In genomic region chr7:44495086-44495485, GRCm38 (mm10) we compare ENCODE assay signal across 7 mouse cellular contexts. TPM values are rescaled to one million over a fixed set of nuclear protein-coding genes. Genes with fewer than 3 reads are reported as not detected.
A peak's percentile ranks its signal among the peaks of the same experiment; 100 is the strongest.
DNase-seq lines count a peak whose midpoint lies in the region; ATAC-seq and TF ChIP-seq lines count a peak whose summit lies in the region.

No protein-coding gene starts in this region.

- H3K36me3 ChIP-seq in lung, embryonic 15.5 days = peaks cover 23% of the 10 kb centered on the region
- H3K36me3 ChIP-seq in limb, embryonic 10.5 days = peaks cover 45% of the 10 kb centered on the region
- H3K36me3 ChIP-seq in stomach, embryonic 14.5 days (ENCODE audit: control insufficient read depth, insufficient read depth, low read length) = peaks cover 30% of the 10 kb centered on the region

- H3K4me2 ChIP-seq in lung, embryonic 15.5 days = peak overlapping the region; percentile 82
- H3K4me2 ChIP-seq in stomach, embryonic 14.5 days (replicated peaks; ENCODE audit: low read depth, low read length) = peak overlapping the region; percentile 56; the same call in 1 of the 2 replicates

- no peak overlapping the region for H3K27ac ChIP-seq in lung, embryonic 15.5 days
- H3K27ac ChIP-seq in embryonic fibroblast, embryonic 13.5 days (ENCODE audit: insufficient read depth, low read length) = no peak overlapping the region
- H3K27ac ChIP-seq in limb, embryonic 10.5 days = no peak overlapping the region
- H3K27ac ChIP-seq in stomach, embryonic 14.5 days (ENCODE audit: low read length) = no peak overlapping the region

- 70% methylated on average over 7 of the region's 7 CpGs for WGBS in lung, embryonic 15.5 days
- WGBS in limb, embryonic 10.5 days = 89% methylated on average over 7 of the region's 7 CpGs
- 83% methylated on average over 7 of the region's 7 CpGs for WGBS in stomach, embryonic 14.5 days

- no peak for DNase-seq in lung, postnatal 4 days
- DNase-seq in limb, embryonic 10.5 days (ENCODE audit: low spot score) = no peak
- DNase-seq in left cerebral cortex, adult 11 months (ENCODE audit: low spot score) = no peak
- DNase-seq in lung, postnatal 25 days (ENCODE audit: low spot score) = no peak

- peak overlapping the region; percentile 71; the same call in 1 of the 2 replicates for H3K4me3 ChIP-seq in lung, embryonic 15.5 days
- peak overlapping the region; percentile 59 for H3K4me3 ChIP-seq in embryonic fibroblast, embryonic 13.5 days (ENCODE audit: insufficient read depth, low read length)
- peak overlapping the region; percentile 79 for H3K4me3 ChIP-seq in limb, embryonic 10.5 days
- H3K4me3 ChIP-seq in stomach, embryonic 14.5 days (ENCODE audit: low read depth, low read length) = peak overlapping the region; percentile 56; the same call in 1 of the 2 replicates

- no peak overlapping the region for H3K9ac ChIP-seq in lung, embryonic 15.5 days
- no peak overlapping the region for H3K9ac ChIP-seq in stomach, embryonic 14.5 days (replicated peaks; ENCODE audit: low read depth, low read length)

- no peak for ATAC-seq in lung, embryonic 15.5 days (ENCODE audit: borderline replicate concordance, extremely low read depth, low FRiP score, low TSS enrichment)
- no peak for ATAC-seq in stomach, embryonic 14.5 days (ENCODE audit: insufficient number of reproducible peaks, insufficient read depth, low FRiP score, low read depth)

- H3K9me3 ChIP-seq in lung, embryonic 15.5 days = no peaks in the 10 kb centered on the region
- H3K9me3 ChIP-seq in limb, embryonic 10.5 days (replicated peaks) = no peaks in the 10 kb centered on the region
- no peaks in the 10 kb centered on the region for H3K9me3 ChIP-seq in stomach, embryonic 14.5 days (ENCODE audit: control insufficient read depth, low read depth, low read length)

- no peak for TF ChIP-seq POLR2A in embryonic fibroblast, embryonic 13.5 days (IDR thresholded peaks at IDR 0.05; ENCODE audit: low read depth, low read length)

- H3K27me3 ChIP-seq in lung, embryonic 15.5 days = no peaks in the 10 kb centered on the region
- H3K27me3 ChIP-seq in limb, embryonic 10.5 days (ENCODE audit: low read depth, poor library complexity, severe bottlenecking) = peaks cover 13% of the 10 kb centered on the region
- no peaks in the 10 kb centered on the region for H3K27me3 ChIP-seq in stomach, embryonic 14.5 days (ENCODE audit: control insufficient read depth, insufficient read depth, low read length)

- peaks cover 22% of the 10 kb centered on the region for H3K4me1 ChIP-seq in lung, embryonic 15.5 days
- H3K4me1 ChIP-seq in embryonic fibroblast, embryonic 13.5 days (ENCODE audit: control insufficient read depth, insufficient read depth, low read length) = peaks cover 6% of the 10 kb centered on the region; the same call in 1 of the 2 replicates
- peaks cover 24% of the 10 kb centered on the region for H3K4me1 ChIP-seq in limb, embryonic 10.5 days
- H3K4me1 ChIP-seq in stomach, embryonic 14.5 days (ENCODE audit: control insufficient read depth, insufficient read depth, low read length) = peaks cover 16% of the 10 kb centered on the region; the same call in 1 of the 2 replicates

- TF ChIP-seq CTCF in embryonic fibroblast, embryonic 13.5 days (IDR thresholded peaks at IDR 0.05; ENCODE audit: borderline replicate concordance, insufficient read depth, low read length) = no peak

RNA-seq across cellular contexts. Expression of gene Emc10, which starts 1.2 kb away (rescaled TPM):
- 107 and 108 TPM in 2 replicates for polyA plus RNA-seq in lung, embryonic 15.5 days (2015; fragmentation: Nextera tagmentation; extraction: Ambion mirVana)
- polyA plus RNA-seq in embryonic fibroblast, embryonic 13.5 days (2011; ENCODE audit: insufficient read length, low read depth, missing spikeins) = 100 and 111 TPM in 2 replicates
- 78.6 and 91.4 TPM in 2 replicates for polyA plus RNA-seq in limb, embryonic 10.5 days (2016; fragmentation: Nextera tagmentation; extraction: Ambion mirVana)
- polyA plus RNA-seq in stomach, embryonic 14.5 days (2014; fragmentation: Nextera tagmentation; extraction: Ambion mirVana) = 113 and 116 TPM in 2 replicates

RNA-seq across cellular contexts. Expression of gene Fam71e1, which starts 1.3 kb away (rescaled TPM):
- 9.1 and 11.1 TPM in 2 replicates for polyA plus RNA-seq in lung, embryonic 15.5 days (2015; fragmentation: Nextera tagmentation; extraction: Ambion mirVana)
- polyA plus RNA-seq in embryonic fibroblast, embryonic 13.5 days (2011; ENCODE audit: insufficient read length, low read depth, missing spikeins) = 2.7 and 4.4 TPM in 2 replicates
- 10.6 and 16.5 TPM in 2 replicates for polyA plus RNA-seq in limb, embryonic 10.5 days (2016; fragmentation: Nextera tagmentation; extraction: Ambion mirVana)
- polyA plus RNA-seq in stomach, embryonic 14.5 days (2014; fragmentation: Nextera tagmentation; extraction: Ambion mirVana) = 11.6 and 17.9 TPM in 2 replicates

RNA-seq across cellular contexts. Expression of gene Josd2, which starts 27.3 kb away (rescaled TPM):
- 109 and 111 TPM in 2 replicates for polyA plus RNA-seq in lung, embryonic 15.5 days (2015; fragmentation: Nextera tagmentation; extraction: Ambion mirVana)
- 53.0 and 53.9 TPM in 2 replicates for polyA plus RNA-seq in embryonic fibroblast, embryonic 13.5 days (2011; ENCODE audit: insufficient read length, low read depth, missing spikeins)
- polyA plus RNA-seq in limb, embryonic 10.5 days (2016; fragmentation: Nextera tagmentation; extraction: Ambion mirVana) = 72.6 and 73.3 TPM in 2 replicates
- 76.7 and 82.1 TPM in 2 replicates for polyA plus RNA-seq in stomach, embryonic 14.5 days (2014; fragmentation: Nextera tagmentation; extraction: Ambion mirVana)

RNA-seq across cellular contexts. Expression of gene Mybpc2, which starts 29.4 kb away (rescaled TPM):
- 0.45 and 0.65 TPM in 2 replicates for polyA plus RNA-seq in lung, embryonic 15.5 days (2015; fragmentation: Nextera tagmentation; extraction: Ambion mirVana)
- not detected in 2 replicates for polyA plus RNA-seq in embryonic fibroblast, embryonic 13.5 days (2011; ENCODE audit: insufficient read length, low read depth, missing spikeins)
- 0.05 and 0.11 TPM in 2 replicates for polyA plus RNA-seq in limb, embryonic 10.5 days (2016; fragmentation: Nextera tagmentation; extraction: Ambion mirVana)
- polyA plus RNA-seq in stomach, embryonic 14.5 days (2014; fragmentation: Nextera tagmentation; extraction: Ambion mirVana) = 0.39 and 0.43 TPM in 2 replicates

RNA-seq across cellular contexts. Expression of gene Aspdh, which starts 29.9 kb away (rescaled TPM):
- polyA plus RNA-seq in lung, embryonic 15.5 days (2015; fragmentation: Nextera tagmentation; extraction: Ambion mirVana) = 0.62 and 0.88 TPM in 2 replicates
- not detected in 2 replicates for polyA plus RNA-seq in embryonic fibroblast, embryonic 13.5 days (2011; ENCODE audit: insufficient read length, low read depth, missing spikeins)
- not detected in 2 replicates for polyA plus RNA-seq in limb, embryonic 10.5 days (2016; fragmentation: Nextera tagmentation; extraction: Ambion mirVana)
- polyA plus RNA-seq in stomach, embryonic 14.5 days (2014; fragmentation: Nextera tagmentation; extraction: Ambion mirVana) = 0.52 and 1.1 TPM in 2 replicates
